ENCODE assay signal across 25 mouse cellular contexts in the genomic region with DNA sequence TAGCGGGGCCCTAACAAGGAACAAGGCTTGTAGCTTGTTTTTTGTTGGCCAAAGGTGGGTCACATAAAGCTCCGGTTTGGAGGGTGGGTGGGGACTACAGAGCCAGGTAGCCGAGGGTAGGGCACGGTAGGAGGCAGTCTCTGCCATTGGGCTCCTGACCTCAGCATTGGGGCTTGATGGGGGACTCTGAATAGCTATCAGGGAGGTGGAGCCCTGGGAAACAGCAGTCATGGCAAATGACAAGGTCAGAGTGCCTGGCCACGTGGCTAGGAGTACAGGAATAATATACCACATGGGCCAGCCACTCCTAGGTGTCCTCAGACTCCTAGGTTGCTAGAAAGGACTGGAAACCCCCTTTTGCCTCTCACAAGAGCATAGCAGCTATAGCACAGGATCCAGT. TPM values are rescaled to one million over a fixed set of nuclear protein-coding genes. Genes with fewer than 3 reads are reported as not detected.
DNase-seq lines count a peak whose midpoint lies in the region; ATAC-seq and TF ChIP-seq lines count a peak whose summit lies in the region.
"Had no signal": no experiment of that assay in that cellular context is flagged by ENCODE, and none has a peak within 500 bp of the region (broad histone marks: within the 10 kb centered on the region; RNA-seq: fewer than 3 reads in every experiment).

No protein-coding gene starts in this region.

- H3K4me1 ChIP-seq in forebrain, embryonic 14.5 days (ENCODE audit: control insufficient read depth, insufficient read depth, low read length): no peaks in the 10 kb centered on the region; the same call in 1 of the 2 replicates
- H3K4me1 ChIP-seq in forebrain, embryonic 12.5 days: peaks cover 14% of the 10 kb centered on the region
- 0 out of 2 replicates have a peak, but pooled peaks cover 10% of the 10 kb centered on the region for H3K4me1 ChIP-seq in heart, postnatal 0 days (ENCODE audit: control insufficient read depth, insufficient read depth)
- peaks cover 12% of the 10 kb centered on the region for H3K4me1 ChIP-seq in intestine, embryonic 16.5 days (ENCODE audit: control insufficient read depth, insufficient read depth, low read length)
- no peaks in the 10 kb centered on the region for H3K4me1 ChIP-seq in stomach, postnatal 0 days (replicated peaks; ENCODE audit: control insufficient read depth, insufficient read depth)

- TF ChIP-seq EP300 in heart, postnatal 0 days (IDR thresholded peaks at IDR 0.05; ENCODE audit: low read depth): no peak
- TF ChIP-seq EP300 in stomach, postnatal 0 days (optimal IDR thresholded peaks at IDR 0.05): no peak

- H3K36me3 ChIP-seq in forebrain, embryonic 14.5 days (ENCODE audit: control insufficient read depth, insufficient read depth, low read length): peaks cover 90% of the 10 kb centered on the region
- H3K36me3 ChIP-seq in forebrain, embryonic 12.5 days (replicated peaks): peaks cover 97% of the 10 kb centered on the region
- peaks cover 69% of the 10 kb centered on the region for H3K36me3 ChIP-seq in heart, postnatal 0 days (replicated peaks; ENCODE audit: control insufficient read depth, insufficient read depth, low read length)
- peaks cover 37% of the 10 kb centered on the region for H3K36me3 ChIP-seq in intestine, embryonic 16.5 days (ENCODE audit: control insufficient read depth, insufficient read depth, low read length)
- peaks cover 29% of the 10 kb centered on the region for H3K36me3 ChIP-seq in stomach, postnatal 0 days (ENCODE audit: control insufficient read depth, insufficient read depth, low read length)

- intact Hi-C loops in heart, postnatal 10 days (cut with DNase I): no loop called here
- intact Hi-C loops in left cerebral cortex, postnatal 4 days (cut with DNase I): loop anchor here (10.0 kb wide), 1 partner anchor 322 kb away; no protein-coding TSS in a partner anchor

- DNase-seq in forebrain, embryonic 14.5 days (ENCODE audit: low spot score): no peak
- DNase-seq in heart, postnatal 0 days (ENCODE audit: low spot score): no peak
- no peak for DNase-seq in heart, postnatal 10 days
- DNase-seq in stomach, postnatal 0 days (ENCODE audit: low spot score): peak; percentile 59
- no peak for DNase-seq in left cerebral cortex, postnatal 4 days
- DNase-seq: adrenal gland, postnatal 25 days; cerebellum, adult 11-12 months; cerebellum, adult 9-11 months; embryo, embryonic 11 days; gastrocnemius, postnatal 10 days; kidney, postnatal 14 days; layer of hippocampus, adult 9-11 months; liver, embryonic 13.5 days; lung, adult 2 months; lung, postnatal 10 days; thymus, adult 18-20 months; thymus, postnatal 25 days had no signal

- H3K9ac ChIP-seq in forebrain, embryonic 14.5 days (ENCODE audit: low read length): 0 out of 2 replicates have a peak overlapping the region, but pooled peaks have one; percentile 32
- no peak overlapping the region for H3K9ac ChIP-seq in forebrain, embryonic 12.5 days
- peak overlapping the region; percentile 13; the same call in 1 of the 2 replicates for H3K9ac ChIP-seq in heart, postnatal 0 days (replicated peaks; ENCODE audit: low read depth, low read length)
- H3K9ac ChIP-seq in intestine, embryonic 16.5 days (ENCODE audit: low read depth, low read length): 0 out of 2 replicates have a peak overlapping the region, but pooled peaks have one; percentile 29
- no peak overlapping the region for H3K9ac ChIP-seq in stomach, postnatal 0 days (ENCODE audit: low read length)
- H3K9ac ChIP-seq: embryonic facial prominence, embryonic 12.5 days; liver, embryonic 13.5 days; midbrain, embryonic 13.5 days; neural tube, embryonic 13.5 days had no signal

- H3K27me3 ChIP-seq in forebrain, embryonic 14.5 days (replicated peaks; ENCODE audit: control insufficient read depth, insufficient read depth, low read length): no peaks in the 10 kb centered on the region
- no peaks in the 10 kb centered on the region for H3K27me3 ChIP-seq in forebrain, embryonic 12.5 days
- no peaks in the 10 kb centered on the region for H3K27me3 ChIP-seq in heart, postnatal 0 days (ENCODE audit: control insufficient read depth, insufficient read depth, low read length)
- H3K27me3 ChIP-seq in intestine, embryonic 16.5 days (replicated peaks; ENCODE audit: control insufficient read depth, insufficient read depth, low read length): no peaks in the 10 kb centered on the region
- H3K27me3 ChIP-seq in stomach, postnatal 0 days (ENCODE audit: control insufficient read depth, insufficient read depth, low read length): no peaks in the 10 kb centered on the region
- H3K27me3 ChIP-seq: embryonic facial prominence, embryonic 12.5 days; liver, embryonic 13.5 days; midbrain, embryonic 13.5 days; neural tube, embryonic 13.5 days; Patski had no signal

- no peak overlapping the region for H3K4me3 ChIP-seq in forebrain, embryonic 14.5 days (ENCODE audit: low read depth, low read length)
- H3K4me3 ChIP-seq in forebrain, embryonic 12.5 days (replicated peaks): no peak overlapping the region
- no peak overlapping the region for H3K4me3 ChIP-seq in heart, postnatal 0 days (ENCODE audit: low read depth, low read length)
- no peak overlapping the region for H3K4me3 ChIP-seq in intestine, embryonic 16.5 days (ENCODE audit: low read length)
- no peak overlapping the region for H3K4me3 ChIP-seq in stomach, postnatal 0 days (ENCODE audit: low read depth, low read length)
- H3K4me3 ChIP-seq: embryonic facial prominence, embryonic 12.5 days; liver, embryonic 13.5 days; midbrain, embryonic 13.5 days; neural tube, embryonic 13.5 days had no signal

- ATAC-seq in forebrain, embryonic 14.5 days: no peak
- ATAC-seq in forebrain, embryonic 12.5 days (ENCODE audit: low FRiP score): no peak
- ATAC-seq in heart, postnatal 0 days (ENCODE audit: insufficient read depth, low read depth): no peak
- peak; percentile 27 for ATAC-seq in intestine, embryonic 16.5 days
- peak; percentile 58; the same call in 1 of the 2 replicates for ATAC-seq in stomach, postnatal 0 days (ENCODE audit: low FRiP score, low TSS enrichment)
- ATAC-seq: hindbrain, embryonic 16.5 days; midbrain, embryonic 13.5 days; Patski had no signal

- no peak for TF ChIP-seq CTCF in heart, postnatal 0 days (IDR thresholded peaks at IDR 0.05; ENCODE audit: low read depth)
- no peak for TF ChIP-seq CTCF in stomach, postnatal 0 days (IDR thresholded peaks at IDR 0.05; ENCODE audit: low read depth)

- no peak overlapping the region for H3K4me2 ChIP-seq in forebrain, embryonic 14.5 days (ENCODE audit: low read length)
- H3K4me2 ChIP-seq in forebrain, embryonic 12.5 days: no peak overlapping the region
- no peak overlapping the region for H3K4me2 ChIP-seq in heart, postnatal 0 days (ENCODE audit: low read depth, low read length)
- no peak overlapping the region for H3K4me2 ChIP-seq in intestine, embryonic 16.5 days (ENCODE audit: low read depth, low read length)
- H3K4me2 ChIP-seq in stomach, postnatal 0 days (replicated peaks; ENCODE audit: low read depth): no peak overlapping the region
- H3K4me2 ChIP-seq: embryonic facial prominence, embryonic 12.5 days; liver, embryonic 13.5 days; midbrain, embryonic 13.5 days; neural tube, embryonic 13.5 days had no signal

- H3K9me3 ChIP-seq in forebrain, embryonic 14.5 days (replicated peaks; ENCODE audit: control insufficient read depth, low read length): peaks cover 4% of the 10 kb centered on the region; the same call in 1 of the 2 replicates
- peaks cover 7% of the 10 kb centered on the region for H3K9me3 ChIP-seq in forebrain, embryonic 12.5 days
- 0 out of 2 replicates have a peak, but pooled peaks cover 5% of the 10 kb centered on the region for H3K9me3 ChIP-seq in heart, postnatal 0 days (replicated peaks; ENCODE audit: control insufficient read depth, low read length)
- H3K9me3 ChIP-seq in intestine, embryonic 16.5 days (ENCODE audit: control insufficient read depth, low read length): peaks cover 7% of the 10 kb centered on the region
- H3K9me3 ChIP-seq in stomach, postnatal 0 days (ENCODE audit: control insufficient read depth, low read length): 0 out of 2 replicates have a peak, but pooled peaks cover 2% of the 10 kb centered on the region
- H3K9me3 ChIP-seq: midbrain, embryonic 13.5 days had no signal

- 85% methylated on average over 5 of the region's 5 CpGs for WGBS in forebrain, embryonic 14.5 days
- WGBS in forebrain, embryonic 12.5 days: 89% methylated on average over 5 of the region's 5 CpGs
- 69% methylated on average over 5 of the region's 5 CpGs for WGBS in heart, postnatal 0 days
- WGBS in intestine, embryonic 16.5 days: 58% methylated on average over 5 of the region's 5 CpGs
- WGBS in stomach, postnatal 0 days: 58% methylated on average over 5 of the region's 5 CpGs

- H3K27ac ChIP-seq in forebrain, embryonic 14.5 days (ENCODE audit: low read depth, low read length): no peak overlapping the region
- no peak overlapping the region; the same call in 1 of the 2 replicates for H3K27ac ChIP-seq in forebrain, embryonic 12.5 days
- H3K27ac ChIP-seq in heart, postnatal 0 days (ENCODE audit: low read depth): no peak overlapping the region
- H3K27ac ChIP-seq in intestine, embryonic 16.5 days (ENCODE audit: low read length): peak overlapping the region; percentile 46
- no peak overlapping the region; the same call in none of the 2 replicates for H3K27ac ChIP-seq in stomach, postnatal 0 days (replicated peaks)
- H3K27ac ChIP-seq: liver, embryonic 13.5 days; macrophage; midbrain, embryonic 13.5 days; neural tube, embryonic 13.5 days had no signal

RNA-seq across cellular contexts. Expression of a gene that starts 26.0 kb away (rescaled TPM):
- polyA plus RNA-seq in forebrain, embryonic 14.5 days (2014; fragmentation: Nextera tagmentation; extraction: Ambion mirVana): 42.6 and 44.3 TPM in 2 replicates
- 58.0 and 58.1 TPM in 2 replicates for polyA plus RNA-seq in forebrain, embryonic 12.5 days (2016; fragmentation: Nextera tagmentation; extraction: Ambion mirVana)
- total RNA-seq in heart, postnatal 0 days (2014; rRNA removed; ENCODE audit: low replicate concordance): 77.2 and 81.7 TPM in 2 replicates
- 29.9 and 31.0 TPM in 2 replicates for polyA plus RNA-seq in heart, postnatal 0 days (2015; fragmentation: Nextera tagmentation; extraction: Ambion mirVana)
- total RNA-seq in heart, postnatal 10 days (2021): 10 to 100 TPM; 40.2 to 42.6 TPM
- polyA plus RNA-seq in intestine, embryonic 16.5 days (2015; fragmentation: Nextera tagmentation; extraction: Ambion mirVana): 81.0 and 95.2 TPM in 2 replicates
- 44.7 and 47.9 TPM in 2 replicates for polyA plus RNA-seq in stomach, postnatal 0 days (2015; fragmentation: Nextera tagmentation; extraction: Ambion mirVana)
- total RNA-seq in left cerebral cortex, postnatal 4 days (2021): 10 to 100 TPM; 60.3 to 67.5 TPM

Comparison
In these comparisons a context has a peak if more than half of its experiments do, and no peak if none do; other contexts are left out.
1. H3K9ac ChIP-seq: peak in forebrain, embryonic 14.5 days (single experiment), heart, postnatal 0 days (single experiment) and intestine, embryonic 16.5 days (single experiment); none in forebrain, embryonic 12.5 days (single experiment) and stomach, postnatal 0 days (single experiment).
2. ATAC-seq: peak in intestine, embryonic 16.5 days (single experiment) and stomach, postnatal 0 days (single experiment); none in forebrain, embryonic 14.5 days (single experiment), forebrain, embryonic 12.5 days (single experiment) and heart, postnatal 0 days (single experiment).